Mouse (Mus musculus): Measurements from ENCODE around the gene Cyth1.

DNA sequence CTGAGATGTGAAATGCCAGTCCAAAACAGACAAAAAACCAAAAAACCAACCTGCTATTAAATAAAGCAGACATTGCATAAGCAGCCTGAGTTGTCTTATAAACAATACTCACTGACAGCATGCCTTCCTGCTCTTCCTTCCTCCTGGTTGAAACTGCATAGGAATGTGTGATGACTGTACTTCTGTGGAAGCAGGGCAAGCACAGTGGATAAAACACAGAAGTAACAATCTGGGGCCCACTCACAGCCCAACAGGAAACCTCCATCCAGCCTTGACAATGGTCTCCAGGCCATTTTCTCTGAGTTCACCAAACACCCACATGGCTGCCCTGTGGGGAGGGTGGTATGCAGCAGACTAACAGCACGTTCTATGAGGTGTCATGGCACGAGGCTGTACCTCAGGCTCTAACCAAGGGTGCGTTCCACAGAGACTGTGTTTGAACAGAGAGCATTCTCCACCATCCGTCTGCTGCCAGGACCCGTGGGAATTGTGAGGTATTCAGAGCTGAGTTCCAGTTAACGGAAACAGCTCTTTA, 26.0 kb downstream of the Cyth1 start:
- no peak for TF ChIP-seq E2F4 (IDR thresholded peaks at IDR 0.05; ENCODE audit: insufficient replicate concordance, low read depth, low read length)
- no peak for TF ChIP-seq ZNF384 (IDR thresholded peaks at IDR 0.05; ENCODE audit: low read depth, low read length)
- no peak for TF ChIP-seq CTCF (conservative IDR thresholded peaks at IDR 0.05 in 1 of 2, IDR thresholded peaks at IDR 0.05 in 1 of 2; ENCODE audit: low read depth in 2 of 2, low read length in 2 of 2)
